Mouse (Mus musculus): ENCODE results near the gene Pde6c. TPM values are rescaled to one million over a fixed set of nuclear protein-coding genes. Genes with fewer than 3 reads are reported as not detected.

Gene Pde6c
- total and polyA plus RNA-seq, 3 experiments, result not detected

DNA sequence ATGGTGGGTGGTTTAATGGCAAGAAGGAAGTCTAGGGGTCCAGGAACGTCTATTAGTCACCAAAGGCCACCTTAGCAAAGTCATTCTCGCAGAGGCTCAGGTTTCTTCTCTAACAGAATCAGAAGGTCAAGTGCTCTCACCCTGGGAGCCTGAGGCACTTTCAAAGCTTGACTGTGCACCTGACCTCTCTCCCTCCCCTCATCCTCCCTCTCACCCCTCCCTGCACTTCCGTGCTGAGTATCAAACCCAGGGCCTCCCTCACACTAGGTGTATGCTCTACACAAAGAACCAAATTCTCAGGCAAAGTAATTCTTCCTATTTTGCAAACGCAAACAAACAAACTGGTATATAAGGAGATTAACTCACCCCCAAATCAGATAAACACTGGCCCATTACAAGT is 36.4 kb upstream of the Pde6c start:
- ATAC-seq (ENCODE audit: extremely low read depth, insufficient number of reproducible peaks, low FRiP score, poor library complexity, severe bottlenecking), result no peak

DNA sequence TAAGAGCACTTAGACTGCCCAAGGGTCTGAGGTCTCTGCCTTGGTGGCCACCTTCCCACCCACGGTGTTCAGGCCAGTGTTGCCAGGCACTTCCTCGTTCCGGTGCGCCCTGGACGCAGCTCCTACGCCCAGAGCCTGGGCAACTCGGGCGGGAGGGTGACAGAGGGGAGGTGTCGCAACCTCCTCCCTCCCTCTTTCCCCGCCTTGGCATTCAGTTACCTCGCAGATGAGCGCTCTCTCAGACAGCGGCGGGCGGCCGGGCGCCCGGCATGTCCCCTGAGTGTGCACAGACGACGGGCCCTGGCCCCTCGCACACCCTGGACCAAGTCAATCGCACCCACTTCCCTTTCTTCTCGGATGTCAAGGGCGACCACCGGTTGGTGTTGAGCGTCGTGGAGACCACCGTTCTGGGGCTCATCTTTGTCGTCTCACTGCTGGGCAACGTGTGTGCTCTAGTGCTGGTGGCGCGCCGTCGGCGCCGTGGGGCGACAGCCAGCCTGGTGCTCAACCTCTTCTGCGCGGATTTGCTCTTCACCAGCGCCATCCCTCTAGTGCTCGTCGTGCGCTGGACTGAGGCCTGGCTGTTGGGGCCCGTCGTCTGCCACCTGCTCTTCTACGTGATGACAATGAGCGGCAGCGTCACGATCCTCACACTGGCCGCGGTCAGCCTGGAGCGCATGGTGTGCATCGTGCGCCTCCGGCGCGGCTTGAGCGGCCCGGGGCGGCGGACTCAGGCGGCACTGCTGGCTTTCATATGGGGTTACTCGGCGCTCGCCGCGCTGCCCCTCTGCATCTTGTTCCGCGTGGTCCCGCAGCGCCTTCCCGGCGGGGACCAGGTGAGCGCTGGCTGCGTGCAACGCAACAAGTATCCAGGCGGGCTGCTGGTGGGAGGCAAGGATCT is 35.5 kb upstream of the Pde6c start, which contains the start of gene Ffar4:
Ffar4 (plus strand) TSS at position 214 of the 901 bp plus-strand sequence.
- DNase-seq (ENCODE audit: low spot score) (no peak), ATAC-seq (ENCODE audit: extremely low read depth, insufficient number of reproducible peaks, low FRiP score, poor library complexity, severe bottlenecking) (no peak)
- H3K4me3 ChIP-seq (ENCODE audit: low read depth, low read length), result no peak within 1 kb of the TSS

More for the DNA sequence above, 36.4 kb upstream of the Pde6c start:
- TF ChIP-seq TAL1 (conservative IDR thresholded peaks at IDR 0.05; ENCODE audit: low read depth, low read length) (no peak), POLR2AphosphoS5 (IDR thresholded peaks at IDR 0.05; ENCODE audit: insufficient replicate concordance, low read depth, low read length) (no peak), GATA2 (IDR thresholded peaks at IDR 0.05; ENCODE audit: borderline replicate concordance, low read depth, low read length) (no peak)
- Histone ChIP-seq H3K27me3 (ENCODE audit: insufficient read depth, low read length) (peaks cover 8% of the 10 kb centered on the region), H3K9me3 (replicated peaks) (no peaks in the 10 kb centered on the region), H3K36me3 (replicated peaks) (no peaks in the 10 kb centered on the region), H3K4me1 (ENCODE audit: insufficient read depth, low read depth, low read length) (no peaks in the 10 kb centered on the region), H3K4me3 (ENCODE audit: low read depth, low read length) (no peak overlapping the region)
- no peak for DNase-seq (ENCODE audit: low spot score)

DNA sequence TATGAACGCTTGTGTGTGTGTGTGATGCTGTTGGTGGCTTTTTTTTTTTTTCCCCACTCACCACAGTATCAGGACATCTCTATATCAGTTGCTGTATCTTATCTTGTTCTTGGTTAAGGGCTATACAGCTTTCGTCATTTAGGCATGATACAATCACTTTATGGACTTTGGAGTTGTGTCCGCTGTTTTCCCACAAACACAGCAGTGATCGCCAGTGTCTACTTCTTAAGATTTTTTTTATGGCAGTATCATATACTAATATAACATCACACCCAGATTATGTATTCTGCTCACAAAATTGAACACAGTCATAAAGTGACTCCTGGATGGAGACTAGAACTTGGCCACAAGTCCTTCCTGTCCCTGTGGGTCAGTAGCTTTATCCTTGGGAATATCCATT is 24.7 kb upstream of the Pde6c start:
- Histone ChIP-seq H3K9me3 (replicated peaks) (no peaks in the 10 kb centered on the region), H3K36me3 (replicated peaks) (no peaks in the 10 kb centered on the region), H3K4me3 (ENCODE audit: low read depth, low read length) (no peak overlapping the region), H3K27me3 (ENCODE audit: insufficient read depth, low read length) (peaks cover 6% of the 10 kb centered on the region), H3K4me1 (ENCODE audit: insufficient read depth, low read depth, low read length) (no peaks in the 10 kb centered on the region)
- no peak for TF ChIP-seq POLR2AphosphoS5 (IDR thresholded peaks at IDR 0.05; ENCODE audit: insufficient replicate concordance, low read depth, low read length)
- TF ChIP-seq GATA2 (IDR thresholded peaks at IDR 0.05; ENCODE audit: borderline replicate concordance, low read depth, low read length), result no peak
- TF ChIP-seq GATA1 (IDR thresholded peaks at IDR 0.05; ENCODE audit: borderline replicate concordance, low read length), result no peak
- no peak for TF ChIP-seq CTCF (IDR thresholded peaks at IDR 0.05; ENCODE audit: low read depth, low read length)
- TF ChIP-seq TAL1 (conservative IDR thresholded peaks at IDR 0.05; ENCODE audit: low read depth, low read length), result no peak
- ATAC-seq (ENCODE audit: extremely low read depth, insufficient number of reproducible peaks, low FRiP score, poor library complexity, severe bottlenecking), result no peak
- no peak for DNase-seq (ENCODE audit: low spot score)

More for the DNA sequence above, 35.5 kb upstream of the Pde6c start, which contains the start of gene Ffar4:
- TF ChIP-seq TAL1 (conservative IDR thresholded peaks at IDR 0.05; ENCODE audit: low read depth, low read length), result no peak
- no peak for TF ChIP-seq GATA2 (IDR thresholded peaks at IDR 0.05; ENCODE audit: borderline replicate concordance, low read depth, low read length)
- TF ChIP-seq CTCF (IDR thresholded peaks at IDR 0.05; ENCODE audit: low read depth, low read length), result no peak
- no peak for TF ChIP-seq GATA1 (IDR thresholded peaks at IDR 0.05; ENCODE audit: borderline replicate concordance, low read length)
- no peak for TF ChIP-seq POLR2AphosphoS5 (IDR thresholded peaks at IDR 0.05; ENCODE audit: insufficient replicate concordance, low read depth, low read length)
- Histone ChIP-seq H3K4me1 (ENCODE audit: insufficient read depth, low read depth, low read length) (no peaks in the 10 kb centered on the region), H3K9me3 (replicated peaks) (no peaks in the 10 kb centered on the region), H3K27me3 (ENCODE audit: insufficient read depth, low read length) (peaks cover 8% of the 10 kb centered on the region), H3K36me3 (replicated peaks) (no peaks in the 10 kb centered on the region)

DNA sequence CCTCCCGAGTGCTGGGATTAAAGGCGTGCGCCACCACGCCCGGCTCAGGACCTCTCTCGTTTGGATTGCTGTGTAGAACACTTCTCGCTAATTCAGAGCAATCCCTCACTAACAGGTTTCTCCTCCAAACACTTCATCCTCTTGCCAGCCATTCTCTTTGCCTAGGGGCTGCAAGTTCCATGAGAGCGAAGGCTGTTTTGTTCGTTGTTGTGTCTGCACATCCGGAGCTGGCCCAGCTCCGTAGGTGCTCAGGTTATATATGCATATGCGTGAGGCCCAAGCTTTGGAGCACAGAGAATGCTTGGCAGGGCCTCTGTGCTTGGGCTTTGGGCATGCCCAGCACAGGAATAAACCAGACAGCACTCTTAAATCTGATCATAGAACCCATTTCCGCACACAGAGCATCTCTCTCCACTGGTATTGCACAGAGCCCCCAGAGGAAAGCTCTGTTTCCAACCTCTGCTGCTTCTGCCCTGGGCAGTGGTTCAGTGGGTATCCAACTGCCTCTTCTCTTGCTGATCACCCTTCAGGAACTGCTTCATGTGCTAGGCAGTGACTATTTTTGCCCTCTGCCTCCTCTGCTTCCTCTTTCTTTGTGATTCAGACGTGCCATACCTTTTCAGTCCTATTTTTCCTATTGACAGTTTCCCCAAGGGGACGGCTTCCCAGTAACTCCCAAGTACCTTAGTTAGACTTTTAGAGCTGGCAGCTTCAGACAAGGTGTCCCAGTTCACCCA is 22.9 kb upstream of the Pde6c start:
- Histone ChIP-seq H3K9me3 (replicated peaks) (no peaks in the 10 kb centered on the region), H3K4me1 (ENCODE audit: insufficient read depth, low read depth, low read length) (no peaks in the 10 kb centered on the region), H3K36me3 (replicated peaks) (no peaks in the 10 kb centered on the region), H3K27me3 (ENCODE audit: insufficient read depth, low read length) (peaks cover 6% of the 10 kb centered on the region), H3K4me3 (ENCODE audit: low read depth, low read length) (no peak overlapping the region)
- TF ChIP-seq GATA2 (IDR thresholded peaks at IDR 0.05; ENCODE audit: borderline replicate concordance, low read depth, low read length) (no peak), GATA1 (IDR thresholded peaks at IDR 0.05; ENCODE audit: borderline replicate concordance, low read length) (no peak), CTCF (IDR thresholded peaks at IDR 0.05; ENCODE audit: low read depth, low read length) (no peak), POLR2AphosphoS5 (IDR thresholded peaks at IDR 0.05; ENCODE audit: insufficient replicate concordance, low read depth, low read length) (no peak), TAL1 (conservative IDR thresholded peaks at IDR 0.05; ENCODE audit: low read depth, low read length) (no peak)
- ATAC-seq (ENCODE audit: extremely low read depth, insufficient number of reproducible peaks, low FRiP score, poor library complexity, severe bottlenecking) (no peak), DNase-seq (ENCODE audit: low spot score) (no peak)

DNA sequence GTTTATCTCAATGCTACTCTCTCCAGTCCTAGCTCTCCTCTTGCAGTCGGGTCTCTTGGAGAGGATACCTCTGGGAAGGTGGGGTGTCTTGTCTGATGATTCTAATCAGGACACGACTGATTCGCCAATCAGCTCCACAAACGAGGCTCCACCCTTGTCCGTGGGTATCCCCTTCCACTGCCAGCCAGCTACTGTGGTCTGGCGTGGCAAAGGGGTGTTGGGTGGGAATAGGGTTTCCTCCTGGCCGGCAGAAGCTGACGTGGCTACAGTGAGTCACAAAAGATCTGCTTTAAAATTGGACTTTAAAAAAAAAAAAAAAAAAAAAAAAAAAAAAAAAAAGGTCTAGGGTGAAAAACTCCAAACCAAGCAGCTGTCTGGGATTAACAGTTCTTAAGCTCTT is 21.5 kb upstream of the Pde6c start:
- TF ChIP-seq POLR2AphosphoS5 (IDR thresholded peaks at IDR 0.05; ENCODE audit: insufficient replicate concordance, low read depth, low read length), result no peak
- DNase-seq (ENCODE audit: low spot score), result no peak
- no peaks in the 10 kb centered on the region for H3K36me3 ChIP-seq (replicated peaks)
- no peak overlapping the region for H3K4me3 ChIP-seq (ENCODE audit: low read depth, low read length)
- H3K9me3 ChIP-seq (replicated peaks), result no peaks in the 10 kb centered on the region
- no peaks in the 10 kb centered on the region for H3K4me1 ChIP-seq (ENCODE audit: insufficient read depth, low read depth, low read length)
- 0 out of 2 replicates have a peak, but pooled peaks cover 2% of the 10 kb centered on the region for H3K27me3 ChIP-seq (ENCODE audit: insufficient read depth, low read length)
- ATAC-seq (ENCODE audit: extremely low read depth, insufficient number of reproducible peaks, low FRiP score, poor library complexity, severe bottlenecking), result no peak

DNA sequence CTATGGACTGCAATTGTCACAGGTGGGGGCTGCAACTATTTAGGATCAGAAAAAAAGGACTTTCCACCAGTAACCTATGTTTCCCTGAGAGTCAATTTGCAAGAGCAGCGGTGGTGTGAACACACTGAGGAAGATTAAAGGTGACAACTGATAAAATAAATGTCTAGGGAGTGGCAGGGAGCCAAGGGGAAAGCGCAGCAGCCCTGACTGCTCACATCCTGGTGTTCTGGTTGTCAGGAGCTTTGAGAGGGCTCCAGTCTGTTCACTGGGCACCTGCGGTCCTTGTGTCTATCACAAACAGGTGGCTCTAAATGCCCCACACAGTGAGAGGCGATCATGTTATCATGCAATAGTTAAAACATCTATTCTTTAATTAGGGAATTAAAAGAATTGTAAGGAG is 20.0 kb upstream of the Pde6c start:
- DNase-seq (ENCODE audit: low spot score) (no peak), ATAC-seq (ENCODE audit: extremely low read depth, insufficient number of reproducible peaks, low FRiP score, poor library complexity, severe bottlenecking) (no peak)
- no peaks in the 10 kb centered on the region for H3K36me3 ChIP-seq (replicated peaks)
- no peaks in the 10 kb centered on the region for H3K4me1 ChIP-seq (ENCODE audit: insufficient read depth, low read depth, low read length)
- H3K9me3 ChIP-seq (replicated peaks), result no peaks in the 10 kb centered on the region
- TF ChIP-seq TAL1 (conservative IDR thresholded peaks at IDR 0.05; ENCODE audit: low read depth, low read length), result no peak
- TF ChIP-seq CTCF (IDR thresholded peaks at IDR 0.05; ENCODE audit: low read depth, low read length), result no peak
- TF ChIP-seq GATA2 (IDR thresholded peaks at IDR 0.05; ENCODE audit: borderline replicate concordance, low read depth, low read length), result no peak
- no peak for TF ChIP-seq GATA1 (IDR thresholded peaks at IDR 0.05; ENCODE audit: borderline replicate concordance, low read length)
- TF ChIP-seq POLR2AphosphoS5 (IDR thresholded peaks at IDR 0.05; ENCODE audit: insufficient replicate concordance, low read depth, low read length), result no peak
- 0 out of 2 replicates have a peak, but pooled peaks cover 2% of the 10 kb centered on the region for H3K27me3 ChIP-seq (ENCODE audit: insufficient read depth, low read length)
- H3K4me3 ChIP-seq (ENCODE audit: low read depth, low read length), result no peak overlapping the region
